Mouse (Mus musculus) neural tube, embryonic 13.5 days (tissue): ENCODE measurements at regions not wholly inside any gene's neighbourhood (a gene's known extent, or its start where the extent isn't known, plus 50 kb on each side); places are given as distances from the start of the nearest gene placed in this dataset.

ENCODE experiments used
- ATAC-seq: fragments of 200-750 bp; cut with Nextera tagmentation; 2 replicates; pipeline ENCODE4 v1.8.0; 2017; ENCODE audit warnings: low read depth, mild to moderate bottlenecking, moderate TSS enrichment, moderate library complexity
- H3K27ac ChIP-seq: fragments of 300-500 bp; sonication (generic); replicated peaks from 2 replicates; pipeline ENCODE4 v1.5.1; 2015; ENCODE audit warnings: moderate library complexity, mild to moderate bottlenecking, inconsistent platforms
- H3K27me3 ChIP-seq: fragments of 300-500 bp; sonication (generic); 2 replicates; pipeline ENCODE4 v1.6.1; 2015; ENCODE audit warnings: mild to moderate bottlenecking, inconsistent platforms
- H3K36me3 ChIP-seq: fragments of 300-500 bp; sonication (generic); 2 replicates; pipeline ENCODE4 v1.6.1; 2015; ENCODE audit warnings: mild to moderate bottlenecking, inconsistent platforms
- H3K4me1 ChIP-seq: fragments of 300-500 bp; sonication (generic); replicated peaks from 2 replicates; pipeline ENCODE4 v1.6.1; 2015; ENCODE audit warnings: inconsistent platforms
- H3K4me2 ChIP-seq: fragments of 300-500 bp; sonication (generic); 2 replicates; pipeline ENCODE4 v1.6.1; 2015; ENCODE audit warnings: inconsistent platforms, mild to moderate bottlenecking, moderate library complexity
- H3K4me3 ChIP-seq: fragments of 300-500 bp; sonication (generic); 2 replicates; pipeline ENCODE4 v1.5.1; 2015; ENCODE audit warnings: mild to moderate bottlenecking, inconsistent platforms
- H3K9ac ChIP-seq: fragments of 300-500 bp; sonication (generic); 2 replicates; pipeline ENCODE4 v1.6.1; 2015; ENCODE audit warnings: moderate library complexity, mild to moderate bottlenecking, inconsistent platforms
- H3K9me3 ChIP-seq: fragments of 300-500 bp; sonication (generic); 2 replicates; pipeline ENCODE4 v1.6.1; 2016; ENCODE audit warnings: inconsistent platforms
- WGBS: fragments of 180-500 bp; shearing (Covaris S2); methylation state at CpG from one replicate; pipeline ENCODE4 v1.1.7; 2015; 5-methylcytosine and 5-hydroxymethylcytosine counted together

GRCm38 (mm10) chr13:14898495-14898894 lies 268.5 kb downstream of the AW209491 start:
- no peak for ATAC-seq
- Histone ChIP-seq H3K4me2 (no peak overlapping the region), H3K4me3 (no peak overlapping the region), H3K27ac (no peak overlapping the region), H3K9ac (no peak overlapping the region), H3K27me3 (no peaks in the 10 kb centered on the region), H3K4me1 (no peaks in the 10 kb centered on the region), H3K9me3 (no peaks in the 10 kb centered on the region), H3K36me3 (no peaks in the 10 kb centered on the region)
- WGBS: 83% methylated on average over 1 of the region's 1 CpGs

- Histone ChIP-seq H3K27ac (no peak overlapping the region), H3K9me3 (no peaks in the 10 kb centered on the region), H3K4me3 (no peak overlapping the region), H3K9ac (no peak overlapping the region), H3K4me1 (no peaks in the 10 kb centered on the region), H3K27me3 (no peaks in the 10 kb centered on the region), H3K36me3 (no peaks in the 10 kb centered on the region), H3K4me2 (no peak overlapping the region)
- 90% methylated on average over 3 of the region's 3 CpGs for WGBS
- no peak for ATAC-seq
Observed at GRCm38 (mm10) chr13:14930137-14930785, 300.3 kb downstream of the AW209491 start.

- WGBS: 34% methylated on average over 1 of the region's 1 CpGs
- no peak overlapping the region for H3K4me2 ChIP-seq
- H3K27ac ChIP-seq: no peak overlapping the region
- no peak overlapping the region for H3K9ac ChIP-seq
- H3K9me3 ChIP-seq: no peaks in the 10 kb centered on the region
- H3K27me3 ChIP-seq: no peaks in the 10 kb centered on the region
- H3K4me1 ChIP-seq: no peaks in the 10 kb centered on the region
- no peak for ATAC-seq
- H3K36me3 ChIP-seq: no peaks in the 10 kb centered on the region
- H3K4me3 ChIP-seq: no peak overlapping the region
Observed at GRCm38 (mm10) chr13:14966187-14966726, 336.3 kb downstream of the AW209491 start.

- Histone ChIP-seq H3K4me3 (no peak overlapping the region), H3K27me3 (no peaks in the 10 kb centered on the region), H3K36me3 (no peaks in the 10 kb centered on the region), H3K4me2 (no peak overlapping the region), H3K9ac (no peak overlapping the region), H3K9me3 (no peaks in the 10 kb centered on the region), H3K4me1 (no peaks in the 10 kb centered on the region), H3K27ac (no peak overlapping the region)
- no peak for ATAC-seq
- WGBS: 83% methylated on average over 3 of the region's 3 CpGs
Observed at GRCm38 (mm10) chr13:15002700-15003099, 372.7 kb downstream of the AW209491 start.

- H3K9ac ChIP-seq: no peak overlapping the region
- ATAC-seq: no peak
- H3K36me3 ChIP-seq: no peaks in the 10 kb centered on the region
- H3K9me3 ChIP-seq: no peaks in the 10 kb centered on the region
- no peaks in the 10 kb centered on the region for H3K4me1 ChIP-seq
- H3K4me3 ChIP-seq: no peak overlapping the region
- no peak overlapping the region for H3K4me2 ChIP-seq
- no peaks in the 10 kb centered on the region for H3K27me3 ChIP-seq
- H3K27ac ChIP-seq: no peak overlapping the region
Observed at GRCm38 (mm10) chr13:15011638-15012037, 381.7 kb downstream of the AW209491 start.

GRCm38 (mm10) chr13:15018811-15019745 lies 389.1 kb downstream of the AW209491 start:
- no peak overlapping the region for H3K9ac ChIP-seq
- no peaks in the 10 kb centered on the region for H3K27me3 ChIP-seq
- H3K27ac ChIP-seq: no peak overlapping the region
- H3K4me3 ChIP-seq: no peak overlapping the region
- no peaks in the 10 kb centered on the region for H3K4me1 ChIP-seq
- no peak overlapping the region for H3K4me2 ChIP-seq
- no peak for ATAC-seq
- no peaks in the 10 kb centered on the region for H3K9me3 ChIP-seq
- no peaks in the 10 kb centered on the region for H3K36me3 ChIP-seq
- 64% methylated on average over 16 of the region's 16 CpGs for WGBS

- Histone ChIP-seq H3K27ac (no peak overlapping the region), H3K4me1 (no peaks in the 10 kb centered on the region), H3K9me3 (no peaks in the 10 kb centered on the region), H3K4me2 (no peak overlapping the region), H3K36me3 (no peaks in the 10 kb centered on the region), H3K4me3 (no peak overlapping the region), H3K9ac (no peak overlapping the region), H3K27me3 (no peaks in the 10 kb centered on the region)
- 85% methylated on average over 2 of the region's 2 CpGs for WGBS
- no peak for ATAC-seq
Observed at GRCm38 (mm10) chr13:15026601-15027000, 396.6 kb downstream of the AW209491 start.

- Histone ChIP-seq H3K27ac (peak overlapping the region; percentile 65), H3K9ac (no peak overlapping the region), H3K27me3 (no peaks in the 10 kb centered on the region), H3K4me3 (no peak overlapping the region), H3K36me3 (no peaks in the 10 kb centered on the region), H3K4me1 (peaks cover 8% of the 10 kb centered on the region; the same call in 1 of the 2 replicates), H3K9me3 (no peaks in the 10 kb centered on the region), H3K4me2 (no peak overlapping the region)
- 59% methylated on average over 4 of the region's 4 CpGs for WGBS
- ATAC-seq: peak; percentile 47
Observed at GRCm38 (mm10) chr13:15052667-15053375, 410.2 kb upstream of the Gli3 start.

- no peaks in the 10 kb centered on the region for H3K36me3 ChIP-seq
- H3K27me3 ChIP-seq: no peaks in the 10 kb centered on the region
- H3K4me2 ChIP-seq: no peak overlapping the region
- no peak overlapping the region for H3K27ac ChIP-seq
- 90% methylated on average over 3 of the region's 3 CpGs for WGBS
- no peak for ATAC-seq
- H3K4me1 ChIP-seq: peaks cover 8% of the 10 kb centered on the region; the same call in 1 of the 2 replicates
- no peaks in the 10 kb centered on the region for H3K9me3 ChIP-seq
- no peak overlapping the region for H3K9ac ChIP-seq
- no peak overlapping the region for H3K4me3 ChIP-seq
Observed at GRCm38 (mm10) chr13:15054705-15055104, 408.3 kb upstream of the Gli3 start.

- Histone ChIP-seq H3K27ac (no peak overlapping the region), H3K4me1 (0 out of 2 replicates have a peak, but pooled peaks cover 7% of the 10 kb centered on the region), H3K4me2 (no peak overlapping the region), H3K27me3 (no peaks in the 10 kb centered on the region), H3K36me3 (no peaks in the 10 kb centered on the region), H3K9me3 (0 out of 2 replicates have a peak, but pooled peaks cover 5% of the 10 kb centered on the region), H3K9ac (no peak overlapping the region), H3K4me3 (no peak overlapping the region)
- peak; percentile 77 for ATAC-seq
- WGBS: 70% methylated on average over 2 of the region's 2 CpGs
Observed at GRCm38 (mm10) chr13:15078635-15079094, 384.4 kb upstream of the Gli3 start.

- ATAC-seq: peak; percentile 63
- Histone ChIP-seq H3K4me1 (0 out of 2 replicates have a peak, but pooled peaks cover 7% of the 10 kb centered on the region), H3K27ac (no peak overlapping the region), H3K9ac (no peak overlapping the region), H3K27me3 (no peaks in the 10 kb centered on the region), H3K4me2 (no peak overlapping the region), H3K36me3 (no peaks in the 10 kb centered on the region), H3K4me3 (no peak overlapping the region), H3K9me3 (0 out of 2 replicates have a peak, but pooled peaks cover 5% of the 10 kb centered on the region)
Observed at GRCm38 (mm10) chr13:15079148-15079547, 383.9 kb upstream of the Gli3 start.
